In genomic region chr8:109706874-109707237, GRCm38 (mm10) we compare ENCODE assay signal across 8 mouse cellular contexts. TPM values are rescaled to one million over a fixed set of nuclear protein-coding genes. Genes with fewer than 3 reads are reported as not detected.
DNase-seq lines count a peak whose midpoint lies in the region; ATAC-seq and TF ChIP-seq lines count a peak whose summit lies in the region.

No protein-coding gene starts in this region.

- no peaks in the 10 kb centered on the region for H3K9me3 ChIP-seq in E14TG2a.4 (ENCODE audit: low read length)
- H3K9me3 ChIP-seq in forebrain, embryonic 10.5 days: no peaks in the 10 kb centered on the region
- no peaks in the 10 kb centered on the region for H3K9me3 ChIP-seq in liver, postnatal 0 days (ENCODE audit: low read length)
- H3K9me3 ChIP-seq in neural tube, embryonic 14.5 days (ENCODE audit: control insufficient read depth, low read length): no peaks in the 10 kb centered on the region

- H3K9ac ChIP-seq in liver, postnatal 0 days (replicated peaks): peak overlapping the region; percentile 94; the same call in 1 of the 2 replicates
- peak overlapping the region; percentile 99; the same call in 1 of the 2 replicates for H3K9ac ChIP-seq in neural tube, embryonic 14.5 days (replicated peaks; ENCODE audit: low read depth, low read length)

- peaks cover 21% of the 10 kb centered on the region for H3K4me1 ChIP-seq in E14TG2a.4 (replicated peaks; ENCODE audit: low read depth, low read length)
- peaks cover 33% of the 10 kb centered on the region for H3K4me1 ChIP-seq in forebrain, embryonic 10.5 days
- peaks cover 21% of the 10 kb centered on the region for H3K4me1 ChIP-seq in liver, postnatal 0 days (ENCODE audit: insufficient read depth)
- peaks cover 23% of the 10 kb centered on the region for H3K4me1 ChIP-seq in neural tube, embryonic 14.5 days (ENCODE audit: control insufficient read depth, insufficient read depth, low read length)

- DNase-seq in c-Kit-negative CD71-positive TER-119-positive erythroid progenitor cells, embryonic 14.5 days (ENCODE audit: low read depth, low spot score): peak; percentile 72
- peak; percentile 80 for DNase-seq in forebrain, embryonic 10.5 days (ENCODE audit: extremely low spot score, low spot score)
- DNase-seq in heart, postnatal 10 days: peak; percentile 76 to 85
- DNase-seq in kidney, postnatal 4 days: peak; percentile 90 to 92
- peak; percentile 87 for DNase-seq in liver, postnatal 0 days
- peak; percentile 51 for DNase-seq in telencephalon, adult 2 months (ENCODE audit: low read depth, low spot score)

- TF ChIP-seq CTCF in E14TG2a.4 (conservative IDR thresholded peaks at IDR 0.05; ENCODE audit: low read length): peak; percentile 89
- TF ChIP-seq CTCF in liver, postnatal 0 days (IDR thresholded peaks at IDR 0.05; ENCODE audit: low read depth): peak; percentile 91

- H3K27me3 ChIP-seq in E14TG2a.4 (ENCODE audit: insufficient read depth, low read length): peaks cover 34% of the 10 kb centered on the region
- peaks cover 31% of the 10 kb centered on the region for H3K27me3 ChIP-seq in forebrain, embryonic 10.5 days (ENCODE audit: poor library complexity, severe bottlenecking)
- no peaks in the 10 kb centered on the region for H3K27me3 ChIP-seq in liver, postnatal 0 days (ENCODE audit: insufficient read depth, low read length)
- H3K27me3 ChIP-seq in neural tube, embryonic 14.5 days (ENCODE audit: control insufficient read depth, insufficient read depth, low read length): no peaks in the 10 kb centered on the region

- 50% methylated on average over 2 of the region's 2 CpGs for WGBS in forebrain, embryonic 10.5 days
- WGBS in liver, postnatal 0 days (ENCODE audit: insufficient replicate concordance): 13% methylated on average over 2 of the region's 2 CpGs
- 17% methylated on average over 2 of the region's 2 CpGs for WGBS in neural tube, embryonic 14.5 days

- H3K36me3 ChIP-seq in E14TG2a.4 (ENCODE audit: insufficient read depth, low read length): peaks cover 40% of the 10 kb centered on the region
- H3K36me3 ChIP-seq in forebrain, embryonic 10.5 days (replicated peaks): peaks cover 46% of the 10 kb centered on the region
- peaks cover 24% of the 10 kb centered on the region for H3K36me3 ChIP-seq in liver, postnatal 0 days (replicated peaks; ENCODE audit: insufficient read depth, low read length)
- H3K36me3 ChIP-seq in neural tube, embryonic 14.5 days (ENCODE audit: control insufficient read depth, insufficient read depth, low read length): peaks cover 40% of the 10 kb centered on the region

- no peak for TF ChIP-seq EP300 in liver, postnatal 0 days (IDR thresholded peaks at IDR 0.05; ENCODE audit: low read depth)

- no peak overlapping the region for H3K27ac ChIP-seq in forebrain, embryonic 10.5 days
- H3K27ac ChIP-seq in liver, postnatal 0 days (ENCODE audit: low read depth): no peak overlapping the region
- H3K27ac ChIP-seq in neural tube, embryonic 14.5 days (ENCODE audit: low read depth, low read length): no peak overlapping the region

- H3K4me2 ChIP-seq in liver, postnatal 0 days (ENCODE audit: low read depth, low read length): peak overlapping the region; percentile 80
- H3K4me2 ChIP-seq in neural tube, embryonic 14.5 days (ENCODE audit: low read depth, low read length): peak overlapping the region; percentile 91

- peak overlapping the region; percentile 96 for H3K4me3 ChIP-seq in E14TG2a.4 (replicated peaks; ENCODE audit: low read length)
- peak overlapping the region; percentile 97 for H3K4me3 ChIP-seq in forebrain, embryonic 10.5 days
- H3K4me3 ChIP-seq in liver, postnatal 0 days (ENCODE audit: low read depth, low read length): peak overlapping the region; percentile 87
- H3K4me3 ChIP-seq in neural tube, embryonic 14.5 days (ENCODE audit: low read depth, low read length): peak overlapping the region; percentile 99

- peak; percentile 30; the same call in 1 of the 2 replicates for ATAC-seq in liver, postnatal 0 days
- no peak for ATAC-seq in neural tube, embryonic 14.5 days (ENCODE audit: low read depth)

- intact Hi-C loops in heart, postnatal 10 days (cut with DNase I): loop anchor here (5.0 kb wide), 2 partner anchors 100 to 210 kb away; partner anchors contain the start of gene Dhodh

RNA-seq across cellular contexts. Expression of gene Zfp821, which starts 1.5 kb away (rescaled TPM):
- polyA plus RNA-seq in forebrain, embryonic 10.5 days (2016; fragmentation: Nextera tagmentation; extraction: Ambion mirVana): 33.4 and 36.8 TPM in 2 replicates
- total RNA-seq in heart, postnatal 10 days (2021): 10 to 100 TPM; 13.1 to 15.2 TPM
- 3.1 and 3.7 TPM in 2 replicates for polyA plus RNA-seq in liver, postnatal 0 days (2015; fragmentation: Nextera tagmentation; extraction: Ambion mirVana)
- polyA plus RNA-seq in neural tube, embryonic 14.5 days (2014; fragmentation: Nextera tagmentation; extraction: Ambion mirVana): 73.9 and 82.2 TPM in 2 replicates

RNA-seq across cellular contexts. Expression of gene Ist1, which starts 13.8 kb away (rescaled TPM):
- polyA plus RNA-seq in forebrain, embryonic 10.5 days (2016; fragmentation: Nextera tagmentation; extraction: Ambion mirVana): 145 and 150 TPM in 2 replicates
- total RNA-seq in heart, postnatal 10 days (2021): 10 to 100 TPM; 61.7 to 62.6 TPM
- 36.1 and 38.3 TPM in 2 replicates for polyA plus RNA-seq in liver, postnatal 0 days (2015; fragmentation: Nextera tagmentation; extraction: Ambion mirVana)
- 179 and 191 TPM in 2 replicates for polyA plus RNA-seq in neural tube, embryonic 14.5 days (2014; fragmentation: Nextera tagmentation; extraction: Ambion mirVana)

RNA-seq across cellular contexts. Expression of gene Atxn1l, which starts 30.7 kb away (rescaled TPM):
- polyA plus RNA-seq in forebrain, embryonic 10.5 days (2016; fragmentation: Nextera tagmentation; extraction: Ambion mirVana): 8.6 and 8.7 TPM in 2 replicates
- 10 to 100 TPM; 34.7 to 36.7 TPM for total RNA-seq in heart, postnatal 10 days (2021)
- polyA plus RNA-seq in liver, postnatal 0 days (2015; fragmentation: Nextera tagmentation; extraction: Ambion mirVana): 1.7 and 1.8 TPM in 2 replicates
- 3.7 and 4.0 TPM in 2 replicates for polyA plus RNA-seq in neural tube, embryonic 14.5 days (2014; fragmentation: Nextera tagmentation; extraction: Ambion mirVana)
